ENCODE assay signal across 8 mouse cellular contexts in the genomic region with DNA sequence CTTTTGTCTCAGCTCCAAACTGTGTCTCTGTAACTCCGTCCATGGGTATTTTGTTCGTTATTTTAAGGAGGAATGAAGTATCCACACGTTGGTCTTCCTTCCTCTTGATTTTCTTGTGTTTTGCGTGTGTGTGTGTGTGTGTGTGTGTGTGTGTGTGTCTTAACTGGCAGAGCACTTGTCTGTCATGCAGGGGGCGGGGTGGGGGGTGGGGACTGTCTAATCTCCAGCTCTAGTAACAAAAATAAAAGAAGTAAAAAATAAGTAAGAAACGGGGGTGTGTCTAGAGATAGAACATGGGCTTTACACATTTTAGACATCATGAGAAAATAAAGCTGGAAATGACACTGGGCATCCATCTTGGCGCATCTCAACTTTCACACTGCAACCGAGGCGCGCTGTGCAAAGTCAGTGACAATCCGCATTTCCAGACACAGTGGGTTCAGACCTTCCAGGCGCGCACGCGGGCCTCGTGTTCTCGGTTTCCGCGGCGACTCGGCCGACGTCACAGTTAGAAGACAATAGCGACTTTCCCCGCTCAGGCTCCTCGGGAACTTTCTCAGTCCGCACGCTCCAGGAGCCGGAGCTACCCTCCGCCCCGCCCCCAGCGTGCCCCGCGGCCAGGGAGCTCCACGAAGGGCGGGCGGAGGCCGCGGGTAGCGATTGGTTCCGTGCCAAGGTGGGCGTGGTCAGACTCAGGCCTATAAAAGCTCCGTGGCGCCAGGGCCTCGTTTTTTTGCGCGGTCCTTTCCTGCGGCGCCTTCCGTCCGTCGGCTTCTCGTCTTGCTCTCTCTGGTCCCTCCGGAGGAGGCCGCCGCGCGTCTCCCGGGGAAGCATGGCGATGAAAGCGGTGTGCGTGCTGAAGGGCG. TPM values are rescaled to one million over a fixed set of nuclear protein-coding genes. Genes with fewer than 3 reads are reported as not detected.
A peak's percentile ranks its signal among the peaks of the same experiment; 100 is the strongest.
DNase-seq lines count a peak whose midpoint lies in the region; ATAC-seq lines count a peak whose summit lies in the region.

Sod1 (plus strand) TSS at position 729 of the 866 bp plus-strand sequence.

- peaks cover 21% of the 10 kb centered on the region for H3K36me3 ChIP-seq in intestine, embryonic 14.5 days (ENCODE audit: control insufficient read depth, insufficient read depth, low read length)

- intact Hi-C loops in left cerebral cortex, postnatal 14 days (cut with DNase I) = loop anchor here (5.0 kb wide), 1 partner anchor 62 kb away; the partner anchor contains the start of gene Scaf4

- H3K4me2 ChIP-seq in intestine, embryonic 14.5 days (ENCODE audit: low read length) = peak within 1 kb of the TSS; percentile 95

- DNase-seq in adrenal gland, adult (ENCODE audit: inconsistent age in 2 of 2, low spot score in 1 of 2) = peak; percentile 95 to 99
- DNase-seq in embryo, embryonic 10.5 days (ENCODE audit: low spot score) = peak; percentile 98
- peak; percentile 93 for DNase-seq in gastrocnemius, postnatal 25 days
- DNase-seq in intestine, embryonic 14.5 days (ENCODE audit: low spot score) = peak; percentile 100
- DNase-seq in left cerebral cortex, postnatal 14 days (ENCODE audit: low spot score in 2 of 2) = peak; percentile 91 to 94
- peak; percentile 96 for DNase-seq in mesoderm, embryonic 11.5 days (ENCODE audit: low read depth, low spot score)
- DNase-seq in right cerebral cortex, postnatal 36 days (ENCODE audit: low spot score in 2 of 2) = peak; percentile 83 to 85
- DNase-seq in yolk sac, embryonic 10.5 days (ENCODE audit: low spot score) = peak; percentile 95

- ATAC-seq in intestine, embryonic 14.5 days (replicated peaks; ENCODE audit: low FRiP score, low TSS enrichment, low read depth) = peak; percentile 96

- peaks cover 14% of the 10 kb centered on the region for H3K4me1 ChIP-seq in intestine, embryonic 14.5 days (replicated peaks; ENCODE audit: control insufficient read depth, insufficient read depth, low read length)

- peak within 1 kb of the TSS; percentile 90 for H3K9ac ChIP-seq in intestine, embryonic 14.5 days (ENCODE audit: low read length)

- 3% methylated on average over 63 of the region's 63 CpGs for WGBS in intestine, embryonic 14.5 days

- H3K9me3 ChIP-seq in intestine, embryonic 14.5 days (ENCODE audit: control insufficient read depth, low read length) = no peaks in the 10 kb centered on the region

- peak within 1 kb of the TSS; percentile 93 for H3K27ac ChIP-seq in intestine, embryonic 14.5 days (ENCODE audit: low read depth)

- H3K27me3 ChIP-seq in intestine, embryonic 14.5 days (replicated peaks; ENCODE audit: control insufficient read depth, insufficient read depth, low read length) = no peaks in the 10 kb centered on the region

- H3K4me3 ChIP-seq in intestine, embryonic 14.5 days (ENCODE audit: low read depth, low read length) = peak within 1 kb of the TSS; percentile 88

RNA-seq across cellular contexts. Expression of gene Sod1, which starts in this region (rescaled TPM):
- total RNA-seq in gastrocnemius, postnatal 25 days (2021) = 100 to 1,000 TPM; 250 to 305 TPM
- polyA plus RNA-seq in intestine, embryonic 14.5 days (2014; fragmentation: Nextera tagmentation; extraction: Ambion mirVana) = 1,317 and 1,355 TPM in 2 replicates
- 100 to 1,000 TPM; 317 to 340 TPM for total RNA-seq in left cerebral cortex, postnatal 14 days (2021)

Comparison
In these comparisons a context has a peak if more than half of its experiments do, and no peak if none do; other contexts are left out.
1. Peak in every context shown above with its lines: DNase-seq, ATAC-seq, H3K4me3 ChIP-seq and H3K27ac ChIP-seq.